Mouse (Mus musculus) thymus, postnatal 36 days (tissue): ENCODE measurements around the gene Tmem175.

Source experiments
- DNase-seq, 2 experiments: peaks; one replicate each; pipeline ENCODE4 v3.0.0; 2022; ENCODE audit warnings: mixed read lengths in 2 of 2

The Tmem175 gene

GRCm38 (mm10) chr5:108678296-108678854 lies 48.8 kb downstream of the Tmem175 start:
- DNase-seq = no peak

GRCm38 (mm10) chr5:108679909-108680308 lies 50.3 kb downstream of the Tmem175 start:
- DNase-seq = no peak

- DNase-seq = no peak
Measured at GRCm38 (mm10) chr5:108680871-108681270, 51.3 kb downstream of the Tmem175 start.

DNA sequence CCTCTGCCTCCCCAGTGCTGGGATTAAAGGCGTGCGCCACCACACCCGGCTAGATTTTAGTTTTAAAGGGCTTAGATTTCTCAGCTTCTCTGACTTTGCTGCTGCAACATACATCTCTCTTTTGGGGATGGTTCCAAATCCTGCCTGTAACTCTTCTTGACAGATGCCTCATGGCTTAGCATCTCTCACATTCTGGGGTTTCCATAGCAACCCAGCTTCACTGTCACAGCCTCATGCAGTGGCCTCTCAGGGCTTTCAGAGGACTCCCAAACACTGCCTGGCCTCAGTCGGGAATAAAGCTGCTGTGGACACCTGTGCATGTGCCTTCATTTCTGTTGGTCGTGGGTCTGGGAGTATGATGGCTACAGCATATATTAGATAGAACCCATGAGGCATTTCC lies 59.5 kb downstream of the Tmem175 start:
- DNase-seq = no peak

- DNase-seq = no peak
Measured at GRCm38 (mm10) chr5:108691152-108691551, 61.6 kb downstream of the Tmem175 start.

DNA sequence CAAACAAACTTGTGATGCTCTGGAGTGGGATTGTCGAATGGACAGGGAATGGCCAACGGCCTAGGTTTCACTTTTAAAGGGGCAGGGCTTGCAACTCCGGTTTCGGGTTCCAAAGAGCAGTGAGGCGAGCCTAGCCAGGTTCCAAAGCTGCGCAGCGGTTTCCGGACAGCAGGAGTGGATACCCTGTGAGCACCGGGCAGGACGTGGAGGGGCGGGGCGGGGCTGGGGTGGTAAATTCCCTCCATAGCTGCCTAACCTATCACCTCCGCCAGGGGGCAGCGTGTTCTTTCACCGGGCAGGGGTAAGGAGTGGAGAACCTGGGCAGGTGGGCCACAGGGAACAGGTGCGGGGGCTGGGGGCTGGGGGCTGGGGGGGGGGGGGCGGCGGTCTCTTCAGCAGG lies 62.7 kb downstream of the Tmem175 start, which contains the start of gene Fgfrl1:
Gene Fgfrl1 (plus strand): TSS at position 112 of the 400 bp plus-strand sequence.
- DNase-seq = peak; percentile 76

DNA sequence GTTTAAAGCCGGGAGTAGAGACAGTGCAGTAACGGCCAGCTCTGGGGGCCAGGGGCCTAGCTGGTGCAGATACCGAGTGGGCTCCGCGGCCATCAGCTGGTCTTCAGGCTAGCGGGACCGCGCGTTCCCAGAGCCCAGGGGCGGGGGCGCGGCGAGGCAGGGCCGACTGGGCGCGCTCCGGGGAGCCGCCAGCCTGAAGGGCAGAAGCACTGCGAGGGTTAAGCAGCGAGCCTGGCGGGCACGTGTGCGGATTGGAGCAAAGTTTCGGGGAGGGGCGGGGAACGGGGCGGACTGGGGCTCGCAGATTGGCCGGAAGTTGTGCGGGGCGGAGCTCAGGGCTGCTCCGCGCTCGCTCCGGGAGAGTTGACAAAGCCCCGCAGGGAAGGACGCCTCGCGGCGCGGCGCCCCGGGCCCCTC lies 64.3 kb downstream of the Tmem175 start:
- peak; percentile 88 to 91 for DNase-seq

- DNase-seq = peak; percentile 29 to 52
Measured at GRCm38 (mm10) chr5:108694352-108695261, 65.0 kb downstream of the Tmem175 start.

- DNase-seq = no peak
Measured at GRCm38 (mm10) chr5:108695861-108696260, 66.3 kb downstream of the Tmem175 start.

GRCm38 (mm10) chr5:108696542-108696941 lies 67.0 kb downstream of the Tmem175 start:
- DNase-seq = no peak

DNA sequence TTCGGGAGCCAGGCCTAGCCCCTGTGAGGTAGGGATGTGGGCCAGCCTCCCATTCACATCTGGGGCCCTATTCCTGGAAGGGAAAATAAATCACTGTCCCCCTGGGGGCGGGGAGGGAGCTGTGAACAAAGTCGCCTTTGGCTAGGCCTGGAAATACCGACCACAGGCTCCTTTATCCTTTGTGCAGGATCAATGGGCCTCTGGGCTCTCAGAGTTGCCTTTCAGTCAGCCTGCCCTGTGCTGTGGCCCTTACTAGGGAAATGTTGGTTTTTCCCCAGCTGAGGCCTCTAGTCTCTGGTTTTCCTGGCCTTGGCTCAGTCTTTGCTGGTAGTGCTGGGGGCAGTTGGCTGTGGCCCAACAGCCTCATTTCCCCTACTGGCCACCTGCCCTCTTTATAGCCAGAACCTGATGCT lies 67.8 kb downstream of the Tmem175 start:
- no peak for DNase-seq
